Mouse (Mus musculus) kidney, adult 11 months (tissue): ENCODE measurements around the gene Prkar2b.

ENCODE experiments used
- DNase-seq: peaks from one replicate; pipeline ENCODE4 v3.0.0; 2022

Prkar2b gene

DNA sequence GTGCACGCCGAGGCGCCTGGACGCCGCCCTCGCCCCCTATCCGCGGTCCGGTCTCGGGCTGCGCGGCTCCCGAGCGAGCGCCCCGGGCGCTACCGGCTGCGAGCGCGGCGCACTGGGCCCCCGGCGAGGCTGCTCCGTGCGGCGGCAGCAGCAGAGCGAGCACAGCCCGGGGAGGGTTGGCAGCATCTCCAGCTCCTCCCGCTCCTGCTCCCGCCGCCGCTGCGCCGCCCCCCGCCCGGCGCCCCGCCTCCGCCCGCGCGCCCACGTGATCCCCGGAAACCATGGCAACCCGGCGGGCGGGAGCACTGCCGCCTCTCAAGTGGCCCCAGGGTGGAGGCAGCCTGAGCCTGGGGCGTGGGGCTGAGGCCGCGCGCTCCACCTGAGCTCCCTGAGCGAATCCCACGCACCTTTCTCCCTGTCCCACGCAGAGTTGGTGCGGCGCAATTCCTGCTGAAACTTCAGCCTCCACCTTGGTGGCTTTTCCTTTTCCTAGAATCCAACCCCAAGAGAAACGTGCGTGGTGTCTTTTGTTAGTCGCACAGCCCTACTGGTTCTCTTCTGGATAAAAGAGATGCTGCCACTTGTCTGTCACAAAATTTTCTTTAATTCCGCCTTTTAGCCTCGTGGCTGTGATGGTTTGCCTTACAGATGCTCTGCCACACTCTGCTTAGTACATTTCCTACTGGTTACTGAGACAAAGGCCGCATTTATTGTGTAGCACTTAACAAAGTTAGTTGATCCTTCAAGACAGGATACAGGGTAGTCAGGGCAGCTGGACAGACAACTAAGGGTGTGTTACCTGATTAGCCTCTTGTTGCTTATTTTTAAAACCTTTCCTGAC, at the start of gene Prkar2b:
TSS of gene Prkar2b (minus strand) at position 207 of the 841 bp plus-strand sequence.
- peak; percentile 72 for DNase-seq

DNA sequence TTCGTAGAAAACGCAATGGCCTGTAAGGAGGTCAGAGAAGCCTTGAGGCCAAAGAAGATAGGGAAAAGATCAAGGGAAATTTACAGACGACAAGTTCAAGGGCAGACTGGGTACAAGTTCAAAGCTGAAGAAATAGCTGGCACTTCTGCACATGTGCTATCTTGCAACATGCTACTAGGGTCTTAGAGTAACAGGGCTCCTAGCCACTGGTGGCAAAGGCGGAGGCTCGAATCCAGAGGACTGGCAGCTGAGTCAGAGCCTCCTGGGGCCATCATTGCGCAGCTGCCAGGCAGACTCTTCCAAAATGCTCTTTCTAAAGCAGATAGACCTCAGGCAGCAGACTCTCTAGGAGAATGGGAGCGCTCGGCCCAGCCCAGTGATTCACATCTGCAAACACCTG, 48.1 kb upstream of the Prkar2b start:
- peak; percentile 7 for DNase-seq

DNA sequence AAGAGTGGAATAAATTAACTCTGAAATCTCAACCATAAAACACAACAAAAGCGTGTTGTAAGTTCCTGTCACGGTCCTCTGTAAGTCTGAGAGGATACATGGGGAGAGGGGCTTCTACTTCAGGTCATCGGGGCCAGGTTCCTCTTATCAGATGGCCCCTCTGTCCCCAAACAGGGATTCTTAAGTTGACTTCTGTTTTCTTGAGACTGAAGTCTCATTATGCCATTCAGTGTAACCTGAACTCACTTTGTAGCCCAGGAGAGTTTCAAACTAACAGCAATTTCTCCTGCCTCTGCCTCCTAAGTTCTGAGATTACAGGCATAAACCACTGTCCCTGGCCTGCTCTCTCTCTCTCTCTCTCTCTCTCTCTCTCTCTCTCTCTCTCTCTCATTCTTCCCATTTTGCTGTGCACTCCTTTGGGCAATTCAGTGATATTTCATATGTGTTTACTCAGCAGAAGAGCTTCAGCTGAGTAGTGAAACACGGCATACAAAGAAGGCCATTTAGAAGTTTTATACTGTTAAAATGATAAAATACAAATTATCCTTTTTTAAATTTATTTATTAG, 43.9 kb upstream of the Prkar2b start:
- DNase-seq, result no peak

DNA sequence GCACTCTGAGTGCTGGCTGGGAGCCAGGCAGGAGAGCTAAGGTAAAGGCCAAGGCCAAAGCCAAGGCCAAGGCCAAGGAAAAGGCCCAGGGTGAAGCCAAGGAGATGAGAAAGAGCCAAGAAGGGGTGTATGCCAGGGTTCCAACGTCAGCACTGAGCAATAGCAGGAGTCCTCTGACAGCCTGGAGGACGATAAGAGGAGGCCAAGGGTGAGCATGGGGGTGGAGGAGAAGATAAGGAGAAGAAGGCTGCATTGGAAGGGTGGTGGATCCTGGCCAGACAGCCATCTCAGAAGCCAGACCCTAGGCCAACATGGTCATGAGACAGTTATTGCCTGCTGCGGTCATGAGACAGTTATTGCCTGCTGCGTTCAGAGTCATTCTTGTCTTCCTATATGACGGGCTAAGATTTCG, 43.4 kb upstream of the Prkar2b start:
- DNase-seq, result peak; percentile 9

DNA sequence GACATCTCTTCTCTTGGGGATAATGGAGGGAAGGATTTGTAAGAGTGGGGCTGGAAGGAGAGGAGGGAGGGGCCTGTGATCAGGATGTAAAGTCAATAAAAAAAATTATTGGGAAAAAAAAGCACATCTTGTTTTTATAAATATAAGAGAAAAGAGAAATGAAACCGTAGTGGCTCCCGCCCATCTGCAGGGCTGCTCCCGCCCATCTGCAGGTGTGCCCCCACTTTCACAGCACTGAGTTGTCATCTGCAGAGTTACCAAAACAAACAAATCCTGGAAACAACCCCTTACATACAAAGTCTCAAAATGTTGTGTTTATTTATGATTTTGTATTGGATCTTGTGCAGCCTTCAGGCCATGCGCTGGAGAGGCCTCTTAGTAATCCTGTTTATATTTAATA, 40.2 kb upstream of the Prkar2b start:
- no peak for DNase-seq

DNA sequence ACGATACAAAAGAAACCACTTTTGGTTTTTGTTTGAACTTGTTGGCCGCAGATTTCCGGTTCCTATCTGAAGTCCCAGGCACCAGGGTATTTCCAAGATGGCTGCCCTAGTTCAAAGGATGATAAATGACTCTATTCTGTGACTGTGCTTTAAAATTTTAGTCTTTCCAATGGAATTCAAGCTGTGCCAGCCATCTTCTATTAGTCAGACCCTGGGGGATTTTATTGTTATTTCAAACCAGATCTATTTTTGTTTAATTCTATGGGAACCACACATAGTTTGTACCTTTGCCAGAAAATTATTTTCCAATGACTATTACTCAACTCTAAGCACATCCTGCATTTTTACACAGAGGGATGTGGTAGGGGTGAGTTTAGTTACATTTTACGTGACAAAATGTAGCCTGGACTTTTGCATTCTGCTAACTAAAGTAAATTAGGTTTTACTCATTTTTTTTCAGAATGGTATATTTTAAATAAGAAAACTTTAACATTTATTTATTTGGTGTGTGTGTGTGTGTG, 38.6 kb upstream of the Prkar2b start:
- no peak for DNase-seq

DNA sequence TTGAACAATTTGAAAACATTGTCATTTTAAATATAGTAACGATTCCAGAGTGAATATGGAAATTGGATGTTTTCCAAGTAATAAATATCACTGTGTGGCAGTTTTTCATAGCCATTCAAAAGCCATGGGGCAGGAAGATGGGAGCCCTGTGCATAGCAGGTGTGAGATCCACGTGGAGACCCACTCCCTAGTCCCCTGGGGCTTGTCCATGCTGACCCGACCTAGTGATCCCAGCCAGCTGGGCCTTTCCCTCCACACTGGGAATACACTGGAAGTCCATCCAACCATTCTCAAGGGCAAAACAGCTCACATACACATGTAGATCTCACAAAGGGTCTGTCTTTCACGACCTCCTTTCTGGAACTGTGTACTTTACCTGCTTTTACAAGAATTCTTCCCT, 37.5 kb upstream of the Prkar2b start:
- no peak for DNase-seq

DNA sequence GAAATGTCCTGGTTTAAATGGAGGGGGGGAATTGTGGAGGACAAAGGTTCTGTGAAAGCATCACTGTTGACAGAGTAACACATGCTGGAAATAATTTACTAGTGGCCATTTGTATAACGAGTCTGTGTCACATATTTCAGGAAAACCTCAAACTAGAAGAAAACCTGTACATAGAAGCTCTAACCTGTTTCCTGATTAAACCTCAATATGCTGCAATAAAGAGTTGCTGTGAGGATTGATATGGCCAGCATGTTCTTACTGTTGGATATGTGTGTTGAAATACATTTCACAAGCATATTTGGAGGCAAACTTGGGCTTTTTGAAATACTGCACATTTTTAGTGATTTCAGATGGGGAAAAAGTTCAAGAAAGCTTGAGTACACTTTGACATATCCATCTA, 36.0 kb upstream of the Prkar2b start:
- no peak for DNase-seq

DNA sequence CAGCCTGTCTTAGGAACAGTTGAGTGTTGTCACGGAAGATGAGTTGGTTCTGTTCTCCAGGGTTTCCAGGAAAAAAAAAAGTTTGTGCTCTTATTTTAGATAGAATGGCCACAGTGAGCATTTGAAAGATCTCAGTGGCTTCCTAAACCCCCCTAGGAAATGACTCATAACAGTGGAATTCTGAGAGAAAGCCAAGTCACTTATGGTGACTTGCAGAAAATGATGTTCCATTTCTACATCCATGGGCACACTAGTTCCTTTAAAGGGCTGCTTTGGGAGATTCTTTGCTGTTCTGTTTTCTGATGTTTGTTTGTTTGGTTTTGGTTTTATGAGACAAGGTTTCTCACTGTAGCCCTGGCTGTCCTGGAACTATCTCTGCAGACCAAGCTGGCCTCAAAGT, 34.1 kb upstream of the Prkar2b start:
- DNase-seq, result no peak

DNA sequence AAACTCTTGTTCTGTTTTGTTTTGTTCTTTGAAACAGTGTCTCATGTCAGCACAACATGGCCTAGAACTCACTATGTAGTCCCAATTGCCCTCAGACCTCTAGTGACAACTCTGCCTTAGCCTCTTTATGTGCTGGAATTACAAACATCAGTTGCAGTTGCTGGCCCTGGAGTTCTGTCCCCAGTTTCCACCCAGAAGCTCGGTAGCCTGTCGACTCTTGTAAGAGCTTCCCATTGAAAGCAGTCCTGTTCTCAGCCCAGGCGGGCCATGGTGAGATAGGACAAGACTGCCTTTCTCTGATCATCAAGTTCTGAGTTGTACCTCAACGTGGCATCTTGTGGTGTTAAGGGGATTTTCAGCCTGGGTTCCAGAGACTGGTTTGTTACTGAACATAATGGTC, 31.4 kb upstream of the Prkar2b start:
- no peak for DNase-seq

DNA sequence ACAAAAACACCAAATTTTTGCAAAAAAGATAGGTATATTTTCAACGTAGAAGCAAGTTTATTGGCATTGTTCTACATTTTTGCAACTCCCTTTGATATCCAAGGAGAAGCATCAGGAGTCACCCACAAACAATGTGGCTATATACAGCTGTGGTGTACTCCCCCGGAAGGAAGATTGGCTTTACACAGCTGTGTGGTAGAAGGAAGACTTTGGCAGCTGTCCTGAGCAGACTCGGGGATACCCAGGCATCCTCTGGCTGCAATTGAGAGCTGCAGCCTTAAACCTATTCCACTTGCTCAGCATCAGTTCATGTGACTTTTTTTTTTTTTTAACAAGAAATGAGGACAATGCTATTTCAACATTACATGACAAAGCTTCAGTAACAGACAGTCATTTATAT, 27.5 kb upstream of the Prkar2b start:
- no peak for DNase-seq

DNA sequence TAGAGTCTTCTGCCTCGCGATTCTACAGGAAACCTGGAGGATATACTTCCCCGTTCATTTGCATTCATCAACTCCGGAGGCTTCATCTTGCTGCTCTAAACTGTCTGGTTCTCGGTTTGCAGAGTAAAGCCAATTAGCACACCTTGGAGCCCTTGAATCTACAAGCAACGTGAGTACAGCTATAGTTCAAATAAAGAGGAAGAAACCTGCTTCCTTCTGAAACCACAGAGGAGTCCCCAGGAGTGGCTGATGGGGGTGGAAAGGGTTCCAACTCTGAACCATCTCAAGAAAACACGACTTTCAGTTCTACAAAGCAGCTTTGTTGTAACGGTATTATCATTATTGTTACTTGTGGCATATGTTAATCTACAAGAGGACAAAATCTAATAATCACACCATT, 26.2 kb upstream of the Prkar2b start:
- no peak for DNase-seq

DNA sequence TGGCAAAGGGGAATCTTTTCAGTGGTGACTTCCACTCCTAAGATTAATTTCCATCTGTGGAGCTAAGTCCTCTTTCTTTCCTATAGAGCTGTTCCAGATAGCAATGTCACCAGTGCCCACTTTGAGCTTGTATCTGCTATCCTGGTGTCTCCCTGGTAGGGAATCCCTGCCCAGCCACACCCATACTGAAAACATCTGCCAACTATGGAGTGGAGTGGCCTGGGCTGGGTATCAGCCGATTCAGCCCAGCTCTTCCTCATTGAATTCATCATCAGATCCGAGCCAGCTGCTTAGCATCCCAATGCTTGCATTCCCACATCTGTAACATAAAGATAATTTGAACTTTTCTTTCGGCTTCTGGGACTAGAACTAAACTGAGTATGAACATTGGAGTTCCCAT, 25.8 kb upstream of the Prkar2b start:
- DNase-seq, result no peak

DNA sequence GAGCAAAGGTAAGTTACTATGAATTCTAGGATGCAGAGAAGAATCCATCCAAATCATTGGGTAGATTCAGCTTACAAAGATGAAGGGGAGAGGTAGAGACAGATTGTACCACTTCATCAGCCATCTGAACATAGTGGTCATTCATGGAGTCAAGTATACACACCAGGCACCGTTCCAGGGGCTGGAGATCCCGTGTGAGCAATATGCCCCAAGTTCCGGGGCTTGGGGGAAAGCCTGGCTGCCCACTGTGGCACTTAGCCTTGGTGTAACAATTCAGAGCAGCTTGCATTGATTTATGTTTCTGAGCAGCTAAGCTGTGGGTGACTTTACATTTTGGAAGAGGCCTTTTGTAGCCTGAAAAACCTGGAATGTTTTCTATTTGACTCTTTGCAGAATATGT, 24.8 kb upstream of the Prkar2b start:
- DNase-seq, result no peak

DNA sequence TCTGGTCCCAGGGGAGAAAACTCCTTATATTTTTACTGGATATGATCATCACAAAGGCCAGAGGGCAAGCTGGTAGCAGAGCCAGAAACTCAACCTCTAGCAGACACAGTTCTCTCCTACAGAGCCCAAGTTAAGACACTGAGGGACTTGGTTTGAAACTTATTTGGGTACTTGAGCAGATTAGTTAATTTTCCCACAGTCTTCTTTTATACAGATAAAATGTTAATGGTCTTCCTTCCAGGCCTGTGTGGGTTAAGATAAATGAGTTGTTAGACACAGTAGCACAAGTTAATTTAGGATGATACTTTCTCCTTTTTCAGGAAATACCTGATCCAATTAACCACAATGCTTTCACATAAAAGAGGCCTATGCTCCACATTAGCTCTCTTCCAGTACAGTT, 24.1 kb upstream of the Prkar2b start:
- DNase-seq, result no peak

DNA sequence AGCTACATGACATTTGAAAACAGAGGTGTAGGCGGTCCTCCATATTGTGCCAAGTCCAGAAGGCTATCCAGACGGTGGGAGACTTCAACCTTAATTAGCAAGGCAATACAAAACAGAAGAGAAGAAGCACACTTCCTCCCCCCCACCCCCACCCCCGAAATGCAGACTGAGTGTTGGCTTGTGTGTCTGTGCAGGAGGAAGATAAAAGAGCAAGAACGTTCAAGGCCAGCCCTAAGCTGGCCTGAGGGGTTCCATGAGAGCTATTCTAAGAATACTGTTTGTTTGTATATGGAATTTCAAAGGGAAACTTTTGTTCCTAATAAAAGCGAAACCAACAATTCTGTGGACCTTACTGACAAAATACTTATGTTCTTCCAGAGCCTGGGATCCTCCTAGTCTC, 23.5 kb upstream of the Prkar2b start:
- DNase-seq, result no peak

DNA sequence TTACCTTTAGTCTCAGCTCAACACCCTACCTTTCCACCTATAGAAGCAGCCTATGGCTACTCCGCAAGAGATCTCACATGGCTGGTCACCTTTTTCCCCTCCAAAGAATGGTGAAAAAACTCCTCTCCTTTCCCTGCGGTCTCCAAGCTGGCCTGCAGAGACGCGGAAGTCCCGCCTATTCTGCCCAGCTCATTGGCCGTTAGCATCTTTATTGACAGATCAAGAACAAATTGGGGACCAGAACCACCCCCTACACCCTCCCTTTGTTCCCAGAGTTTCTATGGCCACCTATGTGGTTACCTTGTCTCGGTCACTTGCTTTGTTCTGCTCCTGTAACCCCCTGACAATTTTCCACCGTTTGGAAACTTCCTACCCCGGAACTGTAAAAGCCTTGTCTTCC, 19.6 kb upstream of the Prkar2b start:
- no peak for DNase-seq

DNA sequence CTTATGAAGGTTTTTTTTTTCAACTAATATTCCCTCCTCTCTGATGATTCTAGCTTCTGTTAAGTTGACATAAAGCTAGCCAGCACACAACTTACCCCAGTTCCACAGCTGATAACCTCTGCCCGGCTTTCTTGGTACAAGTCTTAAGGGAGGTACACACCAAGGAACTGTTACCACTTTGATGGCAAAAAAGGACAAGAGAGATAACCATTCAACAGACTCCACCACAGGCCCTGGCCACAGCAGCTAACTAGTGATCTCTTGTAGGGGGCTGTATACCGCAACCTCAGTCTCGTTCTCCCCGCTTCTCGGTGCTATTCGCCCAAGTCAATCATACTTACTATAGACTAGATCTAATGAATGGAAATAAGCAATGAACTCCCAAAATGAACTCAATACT, 16.3 kb upstream of the Prkar2b start:
- DNase-seq, result no peak

DNA sequence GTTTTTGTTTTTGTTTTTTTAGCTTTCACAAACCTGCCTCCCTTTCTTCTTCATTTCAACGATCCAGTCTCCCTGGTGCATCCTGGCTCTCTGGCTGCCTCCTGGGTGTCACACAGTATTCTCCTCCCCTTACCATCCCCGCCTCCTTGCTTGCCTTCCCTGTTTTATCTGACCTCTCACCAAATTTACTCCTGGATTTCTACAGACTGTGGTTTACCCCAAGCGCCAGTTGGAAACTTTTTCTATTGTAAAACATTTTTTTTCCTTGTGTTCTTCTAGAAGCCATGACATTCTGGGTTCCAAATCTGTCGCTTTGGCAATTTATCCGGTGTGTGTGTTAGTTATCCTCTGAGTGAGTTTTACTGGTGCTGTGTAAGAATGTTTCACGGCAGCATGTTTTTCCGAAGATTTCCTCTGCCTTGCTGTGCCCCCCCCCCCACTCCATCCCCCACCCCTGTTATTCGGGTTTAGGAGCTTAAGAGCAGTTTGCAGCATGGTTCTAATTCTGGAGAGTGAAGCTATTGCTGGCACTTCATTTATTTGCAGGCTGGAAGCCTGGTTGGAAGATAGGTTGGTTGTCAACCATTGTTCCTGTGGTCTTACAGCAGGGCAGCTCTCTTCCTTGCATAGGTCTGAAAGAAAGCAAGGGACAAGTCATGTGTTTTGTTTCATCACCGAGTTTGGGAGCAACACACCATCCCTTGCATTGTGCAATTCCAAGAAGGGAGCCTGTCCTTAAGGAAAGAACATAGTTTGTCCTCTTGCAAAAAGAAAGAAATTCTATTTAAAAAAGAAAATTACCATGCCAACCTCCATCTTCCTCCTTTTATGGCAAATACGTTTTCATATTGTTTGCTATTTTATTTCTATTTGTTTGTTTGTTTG, 15.0 kb upstream of the Prkar2b start:
- no peak for DNase-seq

DNA sequence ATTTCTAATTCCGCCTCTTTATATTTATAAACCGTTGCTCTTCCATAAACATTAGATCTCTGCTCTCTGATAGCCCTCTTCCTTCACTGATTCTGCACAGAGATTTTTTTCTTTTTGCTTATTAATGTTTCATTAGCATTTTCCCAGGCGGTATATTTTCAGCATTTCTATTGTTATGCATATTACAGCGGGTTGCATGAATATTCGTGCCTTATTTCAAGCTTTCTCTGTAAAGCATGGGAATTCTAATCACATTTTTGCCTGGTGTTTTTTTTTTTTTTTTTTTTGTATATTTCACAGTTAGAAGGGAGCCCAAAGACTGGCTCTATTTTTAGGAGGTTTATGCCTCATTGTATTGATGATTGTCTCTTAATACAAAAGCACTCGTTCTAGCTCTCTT, 13.2 kb upstream of the Prkar2b start:
- DNase-seq, result no peak

DNA sequence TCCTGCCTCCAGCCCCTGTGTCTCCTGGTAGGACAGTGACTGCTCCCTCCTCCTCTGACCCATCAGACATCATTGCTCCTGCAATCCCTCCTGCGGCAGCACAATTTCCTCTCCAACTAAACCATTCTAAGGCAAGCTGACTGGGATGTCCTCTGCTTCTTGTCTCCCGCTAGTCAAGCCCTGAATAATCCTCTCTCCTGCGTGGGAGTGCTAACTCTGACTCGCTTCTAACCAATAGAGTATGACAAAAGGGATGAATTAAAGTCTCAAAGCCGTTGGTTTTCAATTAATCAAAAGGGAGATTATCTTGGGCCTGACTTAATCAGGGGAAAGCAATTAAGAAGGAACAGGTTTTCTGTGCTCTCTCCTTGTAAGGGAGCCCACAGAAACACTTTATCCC, 4.9 kb upstream of the Prkar2b start:
- no peak for DNase-seq

DNA sequence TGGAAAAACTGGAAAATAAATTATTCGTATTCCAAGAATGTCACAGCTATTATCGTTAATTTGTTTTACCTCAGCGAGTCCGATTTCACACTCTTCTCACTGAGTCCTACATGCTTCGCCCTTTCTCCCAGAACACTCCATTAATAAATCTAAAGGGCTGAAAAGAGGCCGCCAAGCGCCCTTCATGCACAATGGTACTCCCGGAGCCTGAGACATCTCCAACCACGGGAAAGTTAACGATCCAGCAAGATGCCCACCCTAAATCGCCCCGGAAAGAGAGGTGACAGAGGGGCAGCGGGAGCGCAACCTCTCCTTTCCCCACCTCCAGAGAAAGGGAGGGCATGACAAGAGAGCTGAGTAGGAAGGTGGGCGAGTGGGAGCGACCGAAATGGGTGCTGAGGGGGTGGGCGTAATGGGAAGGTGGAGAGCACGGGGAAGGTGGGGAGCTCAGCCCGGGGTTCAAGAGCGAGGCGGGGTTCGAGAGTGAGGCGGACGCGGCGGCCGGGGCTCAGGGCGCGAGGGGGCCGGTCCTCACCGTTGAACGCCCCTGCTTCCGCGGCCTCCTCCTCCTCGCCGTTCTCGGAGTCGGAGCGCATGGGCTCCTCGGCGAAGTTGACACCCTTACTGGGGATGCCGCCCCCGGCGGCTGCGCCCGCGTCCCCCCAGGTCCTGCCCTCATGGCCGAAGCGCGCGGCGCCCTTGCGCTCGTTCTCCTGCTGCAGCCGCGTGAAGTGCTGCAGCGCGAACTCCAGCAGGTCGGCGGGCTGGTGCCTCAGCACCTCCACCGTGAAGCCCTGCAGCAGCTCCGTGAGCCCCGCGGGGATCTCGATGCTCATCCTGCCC, 628 bp downstream of the Prkar2b start:
- DNase-seq, result no peak

DNA sequence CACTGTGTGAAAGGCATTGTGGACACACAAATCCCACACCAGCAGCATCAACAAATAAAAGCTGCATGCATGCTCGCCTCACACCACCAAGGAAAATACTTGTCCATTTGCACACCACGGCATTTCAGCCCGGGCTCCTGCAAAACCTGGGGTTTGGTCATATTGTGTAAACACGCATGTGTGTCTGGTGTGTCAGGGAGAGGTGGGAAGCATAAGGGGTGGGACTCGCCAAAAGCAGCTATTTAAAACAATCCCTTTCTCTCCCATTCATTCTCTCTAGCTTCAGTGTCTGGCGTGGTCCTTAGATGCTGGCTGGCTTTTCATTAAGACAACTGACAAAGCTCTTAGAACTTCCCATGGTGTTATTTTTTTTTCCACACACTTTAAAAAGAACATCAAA, 1.4 kb downstream of the Prkar2b start:
- DNase-seq, result no peak
